Mouse (Mus musculus) layer of hippocampus, adult 9-10 months (tissue): ENCODE results near the gene Pnliprp1.

Source experiments
- DNase-seq: peaks from one replicate; pipeline ENCODE4 v3.0.0; 2022; ENCODE audit warnings: low spot score

Gene Pnliprp1

GRCm38 (mm10) chr19:58728445-58729031 is at the start of gene Pnliprp1:
Gene Pnliprp1 (plus strand): TSS chr19:58728887.
- no peak for DNase-seq

- no peak for DNase-seq
Measured at GRCm38 (mm10) chr19:58688933-58689332, 39.8 kb upstream of the Pnliprp1 start.

DNA sequence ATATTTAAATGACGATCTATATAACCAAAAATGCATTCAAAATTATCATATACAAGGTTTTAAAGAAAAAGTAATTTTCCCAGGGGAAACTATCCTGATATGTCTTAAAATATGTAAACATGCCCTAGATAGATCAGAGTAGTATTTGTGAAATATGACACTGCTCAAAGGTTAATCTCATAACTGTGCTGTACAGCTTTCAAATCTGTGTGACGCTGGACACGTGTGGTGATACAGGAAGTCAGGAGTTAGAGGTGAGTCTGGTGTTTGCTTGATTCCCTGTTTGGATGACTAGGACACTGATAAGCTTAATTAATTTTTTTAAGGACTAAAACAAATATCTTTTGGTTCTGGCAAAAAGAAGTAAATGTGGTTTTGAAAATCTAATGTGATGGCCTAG is 33.4 kb upstream of the Pnliprp1 start:
- DNase-seq = no peak

DNA sequence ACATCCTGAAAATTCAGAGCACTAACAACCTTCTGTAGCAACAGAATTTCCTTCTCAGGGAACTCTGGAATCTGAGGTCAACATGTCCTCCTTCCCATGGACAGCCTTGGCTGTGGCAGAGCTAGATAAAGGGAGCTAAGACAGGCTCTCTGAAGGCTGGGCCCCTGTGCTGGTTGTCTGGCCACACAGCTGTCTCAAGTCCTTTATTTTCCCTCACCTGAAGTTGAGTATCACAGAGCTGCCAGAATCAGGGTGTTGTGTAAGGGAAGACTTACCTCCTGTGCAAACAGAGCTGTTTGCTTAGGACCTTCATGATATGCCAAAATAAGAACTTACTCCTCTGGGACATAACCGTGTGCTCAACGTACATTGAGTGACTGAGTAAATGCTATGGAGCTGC is 32.5 kb upstream of the Pnliprp1 start:
- DNase-seq = no peak

GRCm38 (mm10) chr19:58704556-58704955 is 24.1 kb upstream of the Pnliprp1 start:
- no peak for DNase-seq

GRCm38 (mm10) chr19:58708611-58709010 is 20.1 kb upstream of the Pnliprp1 start:
- no peak for DNase-seq

- DNase-seq = no peak
Measured at GRCm38 (mm10) chr19:58717925-58718324, 10.8 kb upstream of the Pnliprp1 start.

DNA sequence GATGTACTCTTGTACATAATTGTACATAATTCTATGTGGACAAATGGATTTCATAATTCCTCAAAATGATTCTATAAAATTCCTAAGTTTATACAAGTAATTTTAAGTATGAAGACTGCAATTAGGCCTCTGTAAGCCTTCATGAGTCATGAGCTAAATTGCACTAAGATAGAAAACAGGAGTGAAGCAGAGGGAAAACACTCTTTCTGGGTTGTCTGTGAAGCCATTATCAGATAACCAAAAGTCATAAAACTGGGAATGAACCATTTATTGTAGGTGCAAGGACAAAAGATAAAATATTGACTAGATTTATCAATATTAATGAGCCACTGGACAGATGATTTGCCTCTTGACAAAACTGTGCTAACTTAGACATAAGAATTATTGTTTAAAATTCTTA is 8.2 kb upstream of the Pnliprp1 start:
- DNase-seq = no peak

- no peak for DNase-seq
Measured at GRCm38 (mm10) chr19:58726551-58726950, 2.1 kb upstream of the Pnliprp1 start.

DNA sequence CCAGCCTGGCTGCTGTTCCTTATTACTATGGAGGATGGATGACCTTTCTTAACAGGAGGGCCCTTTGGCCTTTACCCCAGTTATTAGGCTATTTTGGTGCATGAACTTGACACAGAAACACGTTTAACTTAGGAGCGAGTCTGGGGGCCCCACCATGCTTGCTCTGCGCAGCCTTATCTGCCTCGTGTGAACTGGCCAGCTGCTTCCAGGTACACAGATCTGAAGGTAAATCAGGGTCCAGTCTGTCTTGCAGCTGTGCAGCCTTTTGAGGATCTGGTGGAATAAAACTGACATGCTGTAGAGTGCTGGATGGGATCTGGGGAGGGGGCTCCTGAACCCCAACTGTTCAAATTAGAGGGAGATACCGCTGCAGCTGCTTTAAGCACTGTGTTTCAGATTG is 931 bp upstream of the Pnliprp1 start:
- no peak for DNase-seq

DNA sequence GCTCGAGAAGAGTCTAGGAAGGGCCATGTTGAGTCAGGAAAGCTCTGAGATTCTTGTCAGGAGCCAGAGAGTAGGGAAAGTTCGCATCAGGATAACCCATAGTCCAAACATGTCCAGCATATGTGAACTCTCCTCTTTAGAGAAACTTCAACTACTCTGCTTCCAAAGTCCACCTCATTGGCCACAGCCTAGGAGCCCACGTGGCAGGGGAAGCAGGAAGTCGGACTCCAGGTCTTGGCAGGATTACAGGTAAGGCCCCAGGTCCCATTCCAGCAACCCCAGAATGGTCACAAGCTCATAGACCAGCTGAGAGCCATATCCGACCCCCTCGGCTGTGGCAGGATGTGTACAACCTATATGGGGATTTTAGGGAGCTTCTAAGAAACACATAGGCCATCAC is 4.5 kb downstream of the Pnliprp1 start:
- no peak for DNase-seq

DNA sequence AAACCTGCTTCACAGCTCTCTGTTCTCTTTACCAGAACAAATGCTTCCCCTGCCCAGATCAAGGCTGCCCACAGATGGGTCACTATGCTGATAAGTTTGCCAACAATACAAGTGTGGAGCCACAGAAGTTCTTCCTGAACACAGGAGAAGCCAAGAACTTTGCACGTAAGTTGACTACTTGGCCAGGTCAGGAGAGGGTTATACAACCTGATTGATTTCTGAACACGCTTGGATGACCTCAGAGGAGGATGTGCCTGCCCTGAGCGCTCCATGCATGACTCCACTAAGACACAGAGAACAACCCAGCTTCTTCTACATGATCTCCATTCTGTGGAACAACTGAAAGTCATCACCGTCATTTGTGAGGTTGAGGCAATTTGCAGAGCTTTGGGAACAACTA is 9.4 kb downstream of the Pnliprp1 start:
- no peak for DNase-seq

DNA sequence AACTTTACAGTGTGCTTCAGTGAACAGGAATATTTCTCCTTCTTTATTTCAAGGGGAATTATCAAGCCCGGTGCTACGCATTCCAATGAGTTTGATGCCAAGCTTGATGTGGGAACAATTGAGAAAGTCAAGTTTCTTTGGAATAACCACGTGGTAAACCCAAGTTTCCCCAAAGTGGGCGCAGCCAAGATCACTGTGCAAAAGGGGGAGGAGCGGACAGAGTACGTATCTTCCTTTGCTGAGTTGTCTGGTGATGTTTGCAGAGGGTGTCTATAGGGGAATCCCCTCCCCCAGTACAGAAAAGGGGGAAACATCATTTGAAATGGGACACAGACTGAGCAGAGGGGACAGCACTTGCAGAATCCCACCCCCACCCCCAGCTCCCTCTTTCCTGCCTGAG is 12.3 kb downstream of the Pnliprp1 start:
- no peak for DNase-seq

DNA sequence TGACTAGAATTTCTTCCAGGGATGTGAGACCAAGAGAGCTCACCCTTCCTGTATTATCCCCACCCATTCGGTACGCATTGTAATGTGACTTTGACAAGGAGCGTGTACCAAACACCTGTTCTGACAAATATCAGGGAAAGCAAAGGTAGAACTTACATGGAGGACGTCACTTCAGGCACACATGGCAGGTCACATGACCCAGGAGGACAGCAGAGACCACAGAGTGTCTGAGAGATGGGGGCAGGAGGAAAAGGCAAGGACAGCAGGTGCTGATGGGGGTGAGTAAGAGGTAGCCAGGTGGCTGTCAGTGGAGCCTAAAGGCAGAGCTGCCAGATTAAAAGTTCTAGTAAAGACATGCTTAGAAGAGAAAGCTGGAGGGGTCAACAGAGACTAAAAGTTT is 14.0 kb downstream of the Pnliprp1 start:
- DNase-seq = no peak

DNA sequence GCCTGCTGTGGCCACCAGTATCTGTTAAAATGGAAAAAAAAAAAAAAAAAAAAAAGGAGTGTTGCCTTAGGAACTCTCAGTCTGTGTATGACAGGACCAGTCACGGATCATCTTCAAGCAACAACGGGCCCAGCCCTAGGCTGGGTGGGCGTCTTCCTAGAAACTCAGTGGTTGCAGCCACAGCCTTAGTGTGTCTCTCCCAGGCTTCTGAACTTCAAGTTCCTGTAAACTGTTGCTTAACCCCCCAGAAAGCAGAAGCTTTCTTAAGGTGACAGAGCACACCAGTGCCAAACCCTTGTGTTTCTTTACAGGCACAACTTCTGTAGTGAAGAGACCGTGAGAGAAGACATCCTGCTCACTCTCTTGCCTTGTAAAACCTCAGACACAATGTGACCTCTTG is 15.0 kb downstream of the Pnliprp1 start:
- DNase-seq = no peak

DNA sequence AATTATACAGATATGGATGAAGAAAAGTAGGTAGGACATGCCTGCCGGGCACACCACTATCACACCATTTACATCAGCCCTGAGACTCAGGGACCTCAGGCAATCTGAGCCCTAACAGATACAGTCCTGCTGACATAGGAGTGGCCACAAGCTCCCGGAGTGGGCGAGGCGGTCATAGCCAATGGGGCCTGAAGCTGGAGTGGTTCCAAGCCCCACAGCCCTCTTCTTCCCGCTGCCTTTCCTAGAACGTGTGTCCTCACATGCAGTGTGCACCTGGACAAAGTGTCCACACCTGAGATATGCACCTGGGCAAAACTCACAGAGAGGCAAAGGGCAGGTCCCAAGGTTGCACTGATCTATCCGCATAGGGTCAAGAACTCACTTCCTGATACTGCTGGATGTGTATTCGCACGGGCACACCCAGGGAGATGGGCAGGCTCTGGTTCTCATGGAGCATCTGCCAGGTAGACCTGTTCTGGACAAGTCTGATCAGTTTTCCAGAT is 18.9 kb downstream of the Pnliprp1 start:
- DNase-seq = no peak

DNA sequence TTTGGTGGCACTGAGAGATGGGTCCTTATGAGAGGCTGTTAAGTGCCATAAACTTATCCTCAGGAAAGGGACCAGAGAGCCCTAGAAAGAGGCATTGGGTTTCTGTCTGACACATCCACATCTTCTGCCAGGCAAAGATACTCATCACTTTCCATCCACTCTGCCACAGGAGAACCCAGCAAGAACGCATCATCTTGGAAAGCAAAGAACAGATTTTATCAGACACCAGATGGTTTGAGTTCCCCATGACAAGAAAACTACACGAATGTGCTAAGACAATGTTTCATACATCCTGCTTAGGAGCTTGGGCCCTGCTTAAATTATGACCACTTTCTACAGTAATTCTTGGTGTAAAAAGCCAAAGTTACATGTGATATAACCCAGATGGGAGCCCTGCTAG is 22.1 kb downstream of the Pnliprp1 start:
- peak; percentile 9 for DNase-seq

- DNase-seq = no peak
Measured at GRCm38 (mm10) chr19:58751504-58751903, 22.8 kb downstream of the Pnliprp1 start.

DNA sequence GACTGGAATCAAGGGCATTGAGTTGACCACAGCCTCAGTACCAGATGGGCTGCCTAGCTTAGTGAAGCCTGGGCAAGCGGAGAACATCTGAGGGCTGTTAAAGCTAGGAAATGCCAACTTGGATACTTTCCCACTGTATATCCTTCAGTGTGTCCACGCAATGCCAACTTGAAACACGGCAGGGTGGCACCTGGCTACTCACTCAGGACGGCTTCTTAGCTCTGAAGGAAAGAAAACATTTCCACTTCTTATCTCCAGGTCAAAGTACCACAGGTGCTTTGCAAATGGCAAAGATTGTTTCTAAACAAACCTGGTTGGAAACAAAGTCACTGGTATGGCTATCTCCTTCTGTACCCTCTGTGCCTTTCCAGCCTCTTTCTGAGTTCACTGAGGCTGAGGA is 30.2 kb downstream of the Pnliprp1 start:
- no peak for DNase-seq

GRCm38 (mm10) chr19:58759423-58759822 is 30.7 kb downstream of the Pnliprp1 start, which contains the start of gene Pnliprp2:
Gene Pnliprp2 (plus strand): TSS chr19:58759719.
- no peak for DNase-seq

- DNase-seq = no peak
Measured at GRCm38 (mm10) chr19:58762316-58762715, 33.6 kb downstream of the Pnliprp1 start.

- peak; percentile 26 for DNase-seq
Measured at GRCm38 (mm10) chr19:58762848-58763541, 34.3 kb downstream of the Pnliprp1 start.

DNA sequence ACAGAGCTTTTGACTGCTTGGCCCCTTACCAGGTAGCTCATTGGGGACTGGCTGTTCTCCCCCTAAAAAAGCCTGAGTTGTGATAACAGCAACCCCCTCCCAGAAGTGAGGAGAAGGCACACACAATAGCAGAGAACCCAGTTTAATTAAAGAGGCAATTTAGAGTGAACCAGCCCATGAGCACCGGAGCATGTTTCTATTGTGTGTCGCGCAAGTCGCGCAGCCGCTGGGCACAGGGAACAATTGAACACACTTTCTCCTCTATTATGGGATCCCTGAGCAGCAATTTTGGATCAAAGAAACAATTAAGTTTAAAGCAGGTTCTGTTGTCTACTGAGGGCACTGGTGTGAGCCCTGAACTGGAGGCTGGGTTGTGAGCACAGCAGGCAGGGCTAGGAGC is 38.6 kb downstream of the Pnliprp1 start:
- DNase-seq = no peak

GRCm38 (mm10) chr19:58776461-58776860 is 47.8 kb downstream of the Pnliprp1 start:
- DNase-seq = no peak
